Mouse (Mus musculus) liver, adult 2 months (tissue): ENCODE data around the gene Elp5.

Experiments
- CTCF ChIP-seq: fragments of 200-500 bp; IDR thresholded peaks from 2 replicates; pipeline ENCODE4 v1.5.1; 2011; ENCODE audit warnings: low read depth, low read length, control low read depth
- POLR2A ChIP-seq: fragments of 200-500 bp; IDR thresholded peaks from 2 replicates; pipeline ENCODE4 v1.6.1; 2011; ENCODE audit warnings: low read length, control low read depth; ENCODE audit not compliant: insufficient read depth; ENCODE audit errors: extremely low read depth

- TF ChIP-seq POLR2A (no peak), CTCF (no peak)
Measured at GRCm38 (mm10) chr11:69940962-69941361, 41.4 kb downstream of the Elp5 start.
